Mouse (Mus musculus): ENCODE results near the gene Zfp280c. TPM values are rescaled to one million over a fixed set of nuclear protein-coding genes. Genes with fewer than 3 reads are reported as not detected.

The Zfp280c gene
- total and polyA plus RNA-seq, 2 experiments from 2014 or later, result 7.6 to 26.7 TPM

GRCm38 (mm10) chrX:48523512-48523911 is 70.8 kb downstream of the Zfp280c start:
- ATAC-seq (no peak), DNase-seq (no peak)
- Histone ChIP-seq H3K36me3 (ENCODE audit: insufficient read depth) (no peaks in the 10 kb centered on the region), H3K9me3 (ENCODE audit: low read length) (no peaks in the 10 kb centered on the region), H3K27ac (ENCODE audit: low read depth, low read length) (no peak overlapping the region), H3K4me3 (ENCODE audit: low read depth, low read length) (no peak overlapping the region), H3K9ac (no peak overlapping the region), H3K4me1 (ENCODE audit: insufficient read depth) (0 out of 2 replicates have a peak, but pooled peaks cover 5% of the 10 kb centered on the region), H3K4me2 (ENCODE audit: low read depth) (peak overlapping the region; percentile 31), H3K27me3 (ENCODE audit: insufficient read depth, low read length) (no peaks in the 10 kb centered on the region)
- TF ChIP-seq CTCF (IDR thresholded peaks at IDR 0.05; ENCODE audit: low read depth), result no peak
- WGBS, result 68% methylated on average over 3 of the region's 3 CpGs

GRCm38 (mm10) chrX:48521651-48522050 is 72.7 kb downstream of the Zfp280c start:
- Histone ChIP-seq H3K9ac (no peak overlapping the region), H3K4me1 (ENCODE audit: insufficient read depth) (0 out of 2 replicates have a peak, but pooled peaks cover 5% of the 10 kb centered on the region), H3K4me3 (ENCODE audit: low read depth, low read length) (0 out of 2 replicates have a peak overlapping the region, but pooled peaks have one; percentile 50), H3K9me3 (ENCODE audit: low read length) (no peaks in the 10 kb centered on the region), H3K4me2 (ENCODE audit: low read depth) (peak overlapping the region; percentile 71), H3K27ac (ENCODE audit: low read depth, low read length) (no peak overlapping the region), H3K27me3 (ENCODE audit: insufficient read depth, low read length) (no peaks in the 10 kb centered on the region), H3K36me3 (ENCODE audit: insufficient read depth) (no peaks in the 10 kb centered on the region)
- no peak for TF ChIP-seq CTCF (IDR thresholded peaks at IDR 0.05; ENCODE audit: low read depth)
- ATAC-seq (no peak), DNase-seq (no peak)
- WGBS, result 71% methylated on average over 3 of the region's 3 CpGs

- TF ChIP-seq CTCF (IDR thresholded peaks at IDR 0.05; ENCODE audit: low read depth), result no peak
- Histone ChIP-seq H3K9me3 (ENCODE audit: low read length) (no peaks in the 10 kb centered on the region), H3K9ac (peak overlapping the region; percentile 71), H3K4me3 (ENCODE audit: low read depth, low read length) (peak overlapping the region; percentile 50), H3K4me1 (ENCODE audit: insufficient read depth) (0 out of 2 replicates have a peak, but pooled peaks cover 5% of the 10 kb centered on the region), H3K27me3 (ENCODE audit: insufficient read depth, low read length) (no peaks in the 10 kb centered on the region), H3K36me3 (ENCODE audit: insufficient read depth) (no peaks in the 10 kb centered on the region), H3K4me2 (ENCODE audit: low read depth) (peak overlapping the region; percentile 71), H3K27ac (ENCODE audit: low read depth, low read length) (peak overlapping the region; percentile 93)
- WGBS, result 24% methylated on average over 20 of the region's 20 CpGs
- DNase-seq, result peak; percentile 38
- no peak for ATAC-seq
Measured at GRCm38 (mm10) chrX:48519549-48520085, 74.7 kb downstream of the Zfp280c start.

DNA sequence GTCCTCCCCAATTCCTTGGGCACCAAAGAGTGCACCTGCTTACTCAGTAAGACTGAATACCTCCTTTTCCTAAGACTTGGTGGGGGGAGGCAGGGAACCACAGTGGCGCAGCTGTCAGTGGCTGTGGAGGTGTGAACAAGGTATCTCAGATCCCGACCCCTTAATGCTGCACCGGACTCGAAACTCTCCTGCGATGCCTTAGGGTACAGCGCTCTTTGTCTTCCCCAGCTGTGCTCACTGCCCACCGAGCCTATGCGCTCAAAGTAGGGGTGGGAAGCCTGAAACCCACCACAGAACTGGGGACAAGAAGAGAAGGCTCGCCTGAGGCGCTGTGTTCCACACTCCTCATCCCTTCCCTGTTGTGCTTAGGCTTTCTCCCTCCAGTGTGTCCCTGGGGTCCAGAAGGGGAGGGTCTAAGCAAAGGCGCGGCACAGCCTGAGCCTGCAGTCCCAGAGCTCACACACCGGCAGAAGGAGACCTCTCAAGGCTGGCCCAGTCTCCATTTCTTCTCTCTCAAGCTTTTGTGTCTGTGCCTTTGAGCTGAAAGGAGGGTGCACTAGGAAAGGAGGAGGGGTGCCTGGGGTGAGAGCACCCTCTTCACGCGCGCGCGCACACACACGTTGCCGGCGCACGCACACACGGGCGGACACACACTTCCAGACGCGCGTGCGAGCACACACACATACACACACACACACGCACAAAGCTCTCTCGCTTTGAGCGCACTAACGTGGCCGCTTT is 75.3 kb downstream of the Zfp280c start, which contains the start of gene Rab33a:
Gene Rab33a, plus strand, starts transcription at position 478 of the 741 bp plus-strand sequence.
- H3K36me3 ChIP-seq (ENCODE audit: insufficient read depth), result no peaks in the 10 kb centered on the region
- TF ChIP-seq CTCF (IDR thresholded peaks at IDR 0.05; ENCODE audit: low read depth), result no peak
- H3K9me3 ChIP-seq (ENCODE audit: low read length), result no peaks in the 10 kb centered on the region
- DNase-seq (peak; percentile 82), ATAC-seq (peak; percentile 57)
- 29% methylated on average over 31 of the region's 33 CpGs for WGBS
- H3K27ac ChIP-seq (ENCODE audit: low read depth, low read length), result peak within 1 kb of the TSS; percentile 93
- peak within 1 kb of the TSS; percentile 71 for H3K9ac ChIP-seq
- peak within 1 kb of the TSS; percentile 50 for H3K4me3 ChIP-seq (ENCODE audit: low read depth, low read length)
- H3K27me3 ChIP-seq (ENCODE audit: insufficient read depth, low read length), result no peaks in the 10 kb centered on the region
- H3K4me1 ChIP-seq (ENCODE audit: insufficient read depth), result 0 out of 2 replicates have a peak, but pooled peaks cover 5% of the 10 kb centered on the region
- H3K4me2 ChIP-seq (ENCODE audit: low read depth), result peak within 1 kb of the TSS; percentile 71

GRCm38 (mm10) chrX:48518211-48518807 is 76.0 kb downstream of the Zfp280c start:
- ATAC-seq (peak; percentile 96), DNase-seq (peak; percentile 91)
- no peaks in the 10 kb centered on the region for H3K27me3 ChIP-seq (ENCODE audit: insufficient read depth, low read length)
- peak overlapping the region; percentile 71 for H3K4me2 ChIP-seq (ENCODE audit: low read depth)
- 28% methylated on average over 15 of the region's 15 CpGs for WGBS
- H3K4me3 ChIP-seq (ENCODE audit: low read depth, low read length), result peak overlapping the region; percentile 50
- TF ChIP-seq CTCF (IDR thresholded peaks at IDR 0.05; ENCODE audit: low read depth), result no peak
- no peaks in the 10 kb centered on the region for H3K36me3 ChIP-seq (ENCODE audit: insufficient read depth)
- H3K4me1 ChIP-seq (ENCODE audit: insufficient read depth), result 0 out of 2 replicates have a peak, but pooled peaks cover 5% of the 10 kb centered on the region
- peak overlapping the region; percentile 93 for H3K27ac ChIP-seq (ENCODE audit: low read depth, low read length)
- H3K9me3 ChIP-seq (ENCODE audit: low read length), result no peaks in the 10 kb centered on the region
- H3K9ac ChIP-seq, result peak overlapping the region; percentile 71

GRCm38 (mm10) chrX:48513824-48514223 is 80.5 kb downstream of the Zfp280c start:
- Histone ChIP-seq H3K4me2 (ENCODE audit: low read depth) (peak overlapping the region; percentile 57), H3K27ac (ENCODE audit: low read depth, low read length) (no peak overlapping the region), H3K9me3 (ENCODE audit: low read length) (no peaks in the 10 kb centered on the region), H3K4me3 (ENCODE audit: low read depth, low read length) (peak overlapping the region; percentile 49), H3K36me3 (ENCODE audit: insufficient read depth) (no peaks in the 10 kb centered on the region), H3K9ac (no peak overlapping the region), H3K27me3 (ENCODE audit: insufficient read depth, low read length) (no peaks in the 10 kb centered on the region), H3K4me1 (ENCODE audit: insufficient read depth) (no peaks in the 10 kb centered on the region)
- TF ChIP-seq CTCF (IDR thresholded peaks at IDR 0.05; ENCODE audit: low read depth), result no peak
- DNase-seq, result no peak
- WGBS, result 28% methylated on average over 13 of the region's 13 CpGs
- no peak for ATAC-seq
